Mouse (Mus musculus): Measurements from ENCODE around the gene Exoc8. TPM values are rescaled to one million over a fixed set of nuclear protein-coding genes. Genes with fewer than 3 reads are reported as not detected.
A peak's percentile ranks its signal among the peaks of the same experiment; 100 is the strongest.

Gene Exoc8
- polyA plus RNA-seq, 1 experiment from 2014 or later: 8.7 TPM

GRCm38 (mm10) chr8:124896010-124896631 is 1.4 kb downstream of the Exoc8 start:
- DNase-seq (ENCODE audit: low spot score) (no peak), ATAC-seq (ENCODE audit: low FRiP score) (no peak)
- H3K4me2 ChIP-seq (replicated peaks; ENCODE audit: low read depth, low read length): peak overlapping the region; percentile 99
- H3K9me3 ChIP-seq (ENCODE audit: control insufficient read depth, low read length): no peaks in the 10 kb centered on the region
- no peaks in the 10 kb centered on the region for H3K27me3 ChIP-seq (ENCODE audit: control insufficient read depth, insufficient read depth, low read length)
- 89% methylated on average over 26 of the region's 26 CpGs for WGBS
- H3K27ac ChIP-seq (ENCODE audit: low read depth, low read length): no peak overlapping the region
- H3K9ac ChIP-seq (ENCODE audit: low read depth, low read length): peak overlapping the region; percentile 82; the same call in 1 of the 2 replicates
- H3K4me1 ChIP-seq (replicated peaks; ENCODE audit: control insufficient read depth, insufficient read depth, low read length): peaks cover 6% of the 10 kb centered on the region
- no peaks in the 10 kb centered on the region; the same call in 1 of the 2 replicates for H3K36me3 ChIP-seq (ENCODE audit: control insufficient read depth, insufficient read depth, low read length)
- H3K4me3 ChIP-seq (ENCODE audit: low read depth, low read length): peak overlapping the region; percentile 76

GRCm38 (mm10) chr8:124892596-124892995 is 4.9 kb downstream of the Exoc8 start:
- peaks cover 14% of the 10 kb centered on the region for H3K36me3 ChIP-seq (ENCODE audit: control insufficient read depth, insufficient read depth, low read length)
- no peaks in the 10 kb centered on the region for H3K27me3 ChIP-seq (ENCODE audit: control insufficient read depth, insufficient read depth, low read length)
- ATAC-seq (ENCODE audit: low FRiP score) (no peak), DNase-seq (ENCODE audit: low spot score) (no peak)
- peaks cover 3% of the 10 kb centered on the region; the same call in 1 of the 2 replicates for H3K4me1 ChIP-seq (replicated peaks; ENCODE audit: control insufficient read depth, insufficient read depth, low read length)
- no peak overlapping the region for H3K4me3 ChIP-seq (ENCODE audit: low read depth, low read length)
- no peak overlapping the region for H3K27ac ChIP-seq (ENCODE audit: low read depth, low read length)
- no peaks in the 10 kb centered on the region for H3K9me3 ChIP-seq (ENCODE audit: control insufficient read depth, low read length)
- 74% methylated on average over 3 of the region's 3 CpGs for WGBS
- no peak overlapping the region for H3K4me2 ChIP-seq (replicated peaks; ENCODE audit: low read depth, low read length)
- H3K9ac ChIP-seq (ENCODE audit: low read depth, low read length): no peak overlapping the region

GRCm38 (mm10) chr8:124888385-124888784 is 9.1 kb downstream of the Exoc8 start:
- H3K36me3 ChIP-seq (ENCODE audit: control insufficient read depth, insufficient read depth, low read length): peaks cover 24% of the 10 kb centered on the region
- no peaks in the 10 kb centered on the region for H3K9me3 ChIP-seq (ENCODE audit: control insufficient read depth, low read length)
- no peak overlapping the region for H3K27ac ChIP-seq (ENCODE audit: low read depth, low read length)
- no peak overlapping the region for H3K4me2 ChIP-seq (replicated peaks; ENCODE audit: low read depth, low read length)
- no peak overlapping the region for H3K4me3 ChIP-seq (ENCODE audit: low read depth, low read length)
- no peak overlapping the region for H3K9ac ChIP-seq (ENCODE audit: low read depth, low read length)
- DNase-seq (ENCODE audit: low spot score): no peak
- 95% methylated on average over 5 of the region's 5 CpGs for WGBS
- ATAC-seq (ENCODE audit: low FRiP score): no peak
- H3K4me1 ChIP-seq (replicated peaks; ENCODE audit: control insufficient read depth, insufficient read depth, low read length): no peaks in the 10 kb centered on the region
- H3K27me3 ChIP-seq (ENCODE audit: control insufficient read depth, insufficient read depth, low read length): no peaks in the 10 kb centered on the region

- DNase-seq (ENCODE audit: low spot score): no peak
- H3K9me3 ChIP-seq (ENCODE audit: control insufficient read depth, low read length): no peaks in the 10 kb centered on the region
- peaks cover 23% of the 10 kb centered on the region for H3K36me3 ChIP-seq (ENCODE audit: control insufficient read depth, insufficient read depth, low read length)
- H3K27me3 ChIP-seq (ENCODE audit: control insufficient read depth, insufficient read depth, low read length): no peaks in the 10 kb centered on the region
- no peak overlapping the region for H3K27ac ChIP-seq (ENCODE audit: low read depth, low read length)
- WGBS: 91% methylated on average over 10 of the region's 10 CpGs
- H3K4me3 ChIP-seq (ENCODE audit: low read depth, low read length): no peak overlapping the region
- no peak overlapping the region for H3K9ac ChIP-seq (ENCODE audit: low read depth, low read length)
- ATAC-seq (ENCODE audit: low FRiP score): no peak
- no peaks in the 10 kb centered on the region for H3K4me1 ChIP-seq (replicated peaks; ENCODE audit: control insufficient read depth, insufficient read depth, low read length)
- H3K4me2 ChIP-seq (replicated peaks; ENCODE audit: low read depth, low read length): no peak overlapping the region
Observed at GRCm38 (mm10) chr8:124878946-124879526, 18.5 kb downstream of the Exoc8 start.

GRCm38 (mm10) chr8:124878141-124878540 is 19.4 kb downstream of the Exoc8 start:
- H3K4me3 ChIP-seq (ENCODE audit: low read depth, low read length): no peak overlapping the region
- no peak overlapping the region for H3K27ac ChIP-seq (ENCODE audit: low read depth, low read length)
- H3K9ac ChIP-seq (ENCODE audit: low read depth, low read length): no peak overlapping the region
- no peaks in the 10 kb centered on the region for H3K27me3 ChIP-seq (ENCODE audit: control insufficient read depth, insufficient read depth, low read length)
- 91% methylated on average over 5 of the region's 5 CpGs for WGBS
- no peaks in the 10 kb centered on the region for H3K4me1 ChIP-seq (replicated peaks; ENCODE audit: control insufficient read depth, insufficient read depth, low read length)
- H3K4me2 ChIP-seq (replicated peaks; ENCODE audit: low read depth, low read length): no peak overlapping the region
- no peak for ATAC-seq (ENCODE audit: low FRiP score)
- H3K9me3 ChIP-seq (ENCODE audit: control insufficient read depth, low read length): no peaks in the 10 kb centered on the region
- DNase-seq (ENCODE audit: low spot score): no peak
- H3K36me3 ChIP-seq (ENCODE audit: control insufficient read depth, insufficient read depth, low read length): peaks cover 23% of the 10 kb centered on the region

- no peak for ATAC-seq (ENCODE audit: low FRiP score)
- no peaks in the 10 kb centered on the region; the same call in 1 of the 2 replicates for H3K4me1 ChIP-seq (replicated peaks; ENCODE audit: control insufficient read depth, insufficient read depth, low read length)
- H3K9ac ChIP-seq (ENCODE audit: low read depth, low read length): no peak overlapping the region
- no peaks in the 10 kb centered on the region for H3K9me3 ChIP-seq (ENCODE audit: control insufficient read depth, low read length)
- no peak for DNase-seq (ENCODE audit: low spot score)
- H3K36me3 ChIP-seq (ENCODE audit: control insufficient read depth, insufficient read depth, low read length): no peaks in the 10 kb centered on the region
- H3K27ac ChIP-seq (ENCODE audit: low read depth, low read length): no peak overlapping the region
- no peaks in the 10 kb centered on the region for H3K27me3 ChIP-seq (ENCODE audit: control insufficient read depth, insufficient read depth, low read length)
- no peak overlapping the region for H3K4me3 ChIP-seq (ENCODE audit: low read depth, low read length)
- 94% methylated on average over 5 of the region's 5 CpGs for WGBS
- no peak overlapping the region for H3K4me2 ChIP-seq (replicated peaks; ENCODE audit: low read depth, low read length)
Observed at GRCm38 (mm10) chr8:124872690-124873089, 24.8 kb downstream of the Exoc8 start.

GRCm38 (mm10) chr8:124872081-124872480 is 25.4 kb downstream of the Exoc8 start:
- 94% methylated on average over 7 of the region's 7 CpGs for WGBS
- Histone ChIP-seq H3K4me2 (replicated peaks; ENCODE audit: low read depth, low read length) (no peak overlapping the region), H3K4me1 (replicated peaks; ENCODE audit: control insufficient read depth, insufficient read depth, low read length) (no peaks in the 10 kb centered on the region; the same call in 1 of the 2 replicates), H3K9me3 (ENCODE audit: control insufficient read depth, low read length) (no peaks in the 10 kb centered on the region), H3K36me3 (ENCODE audit: control insufficient read depth, insufficient read depth, low read length) (no peaks in the 10 kb centered on the region), H3K27me3 (ENCODE audit: control insufficient read depth, insufficient read depth, low read length) (no peaks in the 10 kb centered on the region), H3K9ac (ENCODE audit: low read depth, low read length) (no peak overlapping the region), H3K4me3 (ENCODE audit: low read depth, low read length) (no peak overlapping the region), H3K27ac (ENCODE audit: low read depth, low read length) (no peak overlapping the region)
- ATAC-seq (ENCODE audit: low FRiP score) (no peak), DNase-seq (ENCODE audit: low spot score) (no peak)

GRCm38 (mm10) chr8:124871474-124871873 is 26.0 kb downstream of the Exoc8 start:
- DNase-seq (ENCODE audit: low spot score) (no peak), ATAC-seq (ENCODE audit: low FRiP score) (no peak)
- Histone ChIP-seq H3K27ac (ENCODE audit: low read depth, low read length) (no peak overlapping the region), H3K9ac (ENCODE audit: low read depth, low read length) (no peak overlapping the region), H3K27me3 (ENCODE audit: control insufficient read depth, insufficient read depth, low read length) (no peaks in the 10 kb centered on the region), H3K9me3 (ENCODE audit: control insufficient read depth, low read length) (no peaks in the 10 kb centered on the region), H3K36me3 (ENCODE audit: control insufficient read depth, insufficient read depth, low read length) (no peaks in the 10 kb centered on the region), H3K4me2 (replicated peaks; ENCODE audit: low read depth, low read length) (no peak overlapping the region), H3K4me1 (replicated peaks; ENCODE audit: control insufficient read depth, insufficient read depth, low read length) (no peaks in the 10 kb centered on the region; the same call in 1 of the 2 replicates), H3K4me3 (ENCODE audit: low read depth, low read length) (no peak overlapping the region)
- 93% methylated on average over 7 of the region's 7 CpGs for WGBS

GRCm38 (mm10) chr8:124869708-124870107 is 27.8 kb downstream of the Exoc8 start:
- no peaks in the 10 kb centered on the region; the same call in 1 of the 2 replicates for H3K4me1 ChIP-seq (replicated peaks; ENCODE audit: control insufficient read depth, insufficient read depth, low read length)
- H3K4me3 ChIP-seq (ENCODE audit: low read depth, low read length): no peak overlapping the region
- no peak overlapping the region for H3K27ac ChIP-seq (ENCODE audit: low read depth, low read length)
- H3K36me3 ChIP-seq (ENCODE audit: control insufficient read depth, insufficient read depth, low read length): no peaks in the 10 kb centered on the region
- no peaks in the 10 kb centered on the region for H3K9me3 ChIP-seq (ENCODE audit: control insufficient read depth, low read length)
- H3K9ac ChIP-seq (ENCODE audit: low read depth, low read length): no peak overlapping the region
- no peak for DNase-seq (ENCODE audit: low spot score)
- 87% methylated on average over 6 of the region's 6 CpGs for WGBS
- H3K4me2 ChIP-seq (replicated peaks; ENCODE audit: low read depth, low read length): no peak overlapping the region
- no peak for ATAC-seq (ENCODE audit: low FRiP score)
- no peaks in the 10 kb centered on the region for H3K27me3 ChIP-seq (ENCODE audit: control insufficient read depth, insufficient read depth, low read length)
